Mouse (Mus musculus): ENCODE data around the gene Zfp423.
A peak's percentile ranks its signal among the peaks of the same experiment; 100 is the strongest.

Zfp423 gene

GRCm38 (mm10) chr8:87701583-87701982 is 257.8 kb downstream of the Zfp423 start:
- no peak for DNase-seq (ENCODE audit: low spot score in 2 of 2)

- no peak for DNase-seq (ENCODE audit: low spot score in 2 of 2)
Measured at GRCm38 (mm10) chr8:87700321-87700720, 259.1 kb downstream of the Zfp423 start.

- no peak for DNase-seq (ENCODE audit: low spot score in 2 of 2)
Measured at GRCm38 (mm10) chr8:87697127-87697526, 262.3 kb downstream of the Zfp423 start.

- DNase-seq (ENCODE audit: low spot score in 2 of 2): no peak
Measured at GRCm38 (mm10) chr8:87693741-87694140, 265.7 kb downstream of the Zfp423 start.

- no peak for DNase-seq (ENCODE audit: low spot score in 2 of 2)
Measured at GRCm38 (mm10) chr8:87690100-87691095, 269.0 kb downstream of the Zfp423 start.

- DNase-seq (ENCODE audit: low spot score in 2 of 2): no peak
Measured at GRCm38 (mm10) chr8:87689192-87689591, 270.2 kb downstream of the Zfp423 start.

GRCm38 (mm10) chr8:87688348-87688747 is 271.0 kb downstream of the Zfp423 start:
- DNase-seq (ENCODE audit: low spot score in 2 of 2): no peak

- DNase-seq (ENCODE audit: low spot score in 2 of 2): no peak
Measured at GRCm38 (mm10) chr8:87686986-87687698, 272.3 kb downstream of the Zfp423 start.

- DNase-seq (ENCODE audit: low spot score in 2 of 2): no peak
Measured at GRCm38 (mm10) chr8:87686026-87686425, 273.4 kb downstream of the Zfp423 start.

GRCm38 (mm10) chr8:87685392-87685791 is 274.0 kb downstream of the Zfp423 start:
- DNase-seq (ENCODE audit: low spot score in 2 of 2): no peak

GRCm38 (mm10) chr8:87682066-87682465 is 277.3 kb downstream of the Zfp423 start:
- no peak for DNase-seq (ENCODE audit: low spot score in 2 of 2)

GRCm38 (mm10) chr8:87680034-87680433 is 279.4 kb downstream of the Zfp423 start:
- no peak for DNase-seq (ENCODE audit: low spot score in 2 of 2)

GRCm38 (mm10) chr8:87679431-87680003 is 279.9 kb downstream of the Zfp423 start:
- DNase-seq (ENCODE audit: low spot score in 2 of 2): no peak

GRCm38 (mm10) chr8:87675411-87675810 is 284.0 kb downstream of the Zfp423 start:
- DNase-seq (ENCODE audit: low spot score in 2 of 2): peak in 1 of 2 experiments; percentile 17

- DNase-seq (ENCODE audit: low spot score in 2 of 2): no peak
Measured at GRCm38 (mm10) chr8:87674157-87674556, 285.2 kb downstream of the Zfp423 start.

GRCm38 (mm10) chr8:87672214-87672613 is 287.2 kb downstream of the Zfp423 start:
- DNase-seq (ENCODE audit: low spot score in 2 of 2): no peak

- DNase-seq (ENCODE audit: low spot score in 2 of 2): no peak
Measured at GRCm38 (mm10) chr8:87671209-87671970, 288.0 kb downstream of the Zfp423 start.

- DNase-seq (ENCODE audit: low spot score in 2 of 2): no peak
Measured at GRCm38 (mm10) chr8:87670232-87670631, 289.2 kb downstream of the Zfp423 start.

- no peak for DNase-seq (ENCODE audit: low spot score in 2 of 2)
Measured at GRCm38 (mm10) chr8:87668736-87669135, 290.7 kb downstream of the Zfp423 start.

- DNase-seq (ENCODE audit: low spot score in 2 of 2): no peak
Measured at GRCm38 (mm10) chr8:87667914-87668643, 291.3 kb downstream of the Zfp423 start.

GRCm38 (mm10) chr8:87667297-87667696 is 292.1 kb downstream of the Zfp423 start:
- DNase-seq (ENCODE audit: low spot score in 2 of 2): no peak

All from frontal cortex, postnatal 10 days (tissue).